Mouse (Mus musculus): ENCODE measurements around the gene Tmprss2.
A peak's percentile ranks its signal among the peaks of the same experiment; 100 is the strongest.

Tmprss2 gene

GRCm38 (mm10) chr16:97610939-97611338 is at the start of gene Tmprss2:
Gene Tmprss2 (minus strand): TSS chr16:97611195.
- no peak for DNase-seq (ENCODE audit: low spot score in 2 of 2)

- no peak for DNase-seq (ENCODE audit: low spot score in 2 of 2)
These were observed 48.2 kb upstream of the Tmprss2 start for GRCm38 (mm10) chr16:97659225-97659658.

- no peak for DNase-seq (ENCODE audit: low spot score in 2 of 2)
These were observed 47.5 kb upstream of the Tmprss2 start for GRCm38 (mm10) chr16:97658481-97658880.

GRCm38 (mm10) chr16:97655800-97656199 is 44.8 kb upstream of the Tmprss2 start:
- no peak for DNase-seq (ENCODE audit: low spot score in 2 of 2)

- no peak for DNase-seq (ENCODE audit: low spot score in 2 of 2)
These were observed 38.7 kb upstream of the Tmprss2 start for GRCm38 (mm10) chr16:97649522-97650188.

GRCm38 (mm10) chr16:97644681-97645080 is 33.7 kb upstream of the Tmprss2 start:
- no peak for DNase-seq (ENCODE audit: low spot score in 2 of 2)

GRCm38 (mm10) chr16:97639630-97640029 is 28.6 kb upstream of the Tmprss2 start:
- DNase-seq (ENCODE audit: low spot score in 2 of 2), result no peak

- no peak for DNase-seq (ENCODE audit: low spot score in 2 of 2)
These were observed 22.0 kb upstream of the Tmprss2 start for GRCm38 (mm10) chr16:97632880-97633484.

GRCm38 (mm10) chr16:97623166-97623565 is 12.2 kb upstream of the Tmprss2 start:
- DNase-seq (ENCODE audit: low spot score in 2 of 2), result no peak

- no peak for DNase-seq (ENCODE audit: low spot score in 2 of 2)
These were observed 11.4 kb upstream of the Tmprss2 start for GRCm38 (mm10) chr16:97622383-97622889.

- DNase-seq (ENCODE audit: low spot score in 2 of 2), result no peak
These were observed 7.3 kb upstream of the Tmprss2 start for GRCm38 (mm10) chr16:97618285-97618684.

GRCm38 (mm10) chr16:97612009-97612408 is 1.0 kb upstream of the Tmprss2 start:
- DNase-seq (ENCODE audit: low spot score in 2 of 2), result no peak

GRCm38 (mm10) chr16:97610246-97610645 is 749 bp downstream of the Tmprss2 start:
- no peak for DNase-seq (ENCODE audit: low spot score in 2 of 2)

GRCm38 (mm10) chr16:97609676-97610075 is 1.3 kb downstream of the Tmprss2 start:
- no peak for DNase-seq (ENCODE audit: low spot score in 2 of 2)

GRCm38 (mm10) chr16:97607956-97608355 is 3.0 kb downstream of the Tmprss2 start:
- DNase-seq (ENCODE audit: low spot score in 2 of 2), result no peak

GRCm38 (mm10) chr16:97606829-97607228 is 4.2 kb downstream of the Tmprss2 start:
- DNase-seq (ENCODE audit: low spot score in 2 of 2), result no peak

- DNase-seq (ENCODE audit: low spot score in 2 of 2), result no peak
These were observed 4.9 kb downstream of the Tmprss2 start for GRCm38 (mm10) chr16:97605957-97606721.

- DNase-seq (ENCODE audit: low spot score in 2 of 2), result no peak
These were observed 8.7 kb downstream of the Tmprss2 start for GRCm38 (mm10) chr16:97602256-97602655.

- DNase-seq (ENCODE audit: low spot score in 2 of 2), result no peak
These were observed 10.4 kb downstream of the Tmprss2 start for GRCm38 (mm10) chr16:97600591-97600990.

- no peak for DNase-seq (ENCODE audit: low spot score in 2 of 2)
These were observed 12.9 kb downstream of the Tmprss2 start for GRCm38 (mm10) chr16:97598046-97598445.

- no peak for DNase-seq (ENCODE audit: low spot score in 2 of 2)
These were observed 17.0 kb downstream of the Tmprss2 start for GRCm38 (mm10) chr16:97593816-97594509.

- DNase-seq (ENCODE audit: low spot score in 2 of 2), result peak; percentile 69 to 89
These were observed 17.9 kb downstream of the Tmprss2 start for GRCm38 (mm10) chr16:97593057-97593456.

All from spleen, postnatal 4 days (tissue).